Mouse (Mus musculus): ENCODE results near the gene Krtap5-4. TPM values are rescaled to one million over a fixed set of nuclear protein-coding genes. Genes with fewer than 3 reads are reported as not detected.
A peak's percentile ranks its signal among the peaks of the same experiment; 100 is the strongest.

Gene Krtap5-4
- polyA plus RNA-seq, 1 experiment from 2014 or later, result not detected

DNA sequence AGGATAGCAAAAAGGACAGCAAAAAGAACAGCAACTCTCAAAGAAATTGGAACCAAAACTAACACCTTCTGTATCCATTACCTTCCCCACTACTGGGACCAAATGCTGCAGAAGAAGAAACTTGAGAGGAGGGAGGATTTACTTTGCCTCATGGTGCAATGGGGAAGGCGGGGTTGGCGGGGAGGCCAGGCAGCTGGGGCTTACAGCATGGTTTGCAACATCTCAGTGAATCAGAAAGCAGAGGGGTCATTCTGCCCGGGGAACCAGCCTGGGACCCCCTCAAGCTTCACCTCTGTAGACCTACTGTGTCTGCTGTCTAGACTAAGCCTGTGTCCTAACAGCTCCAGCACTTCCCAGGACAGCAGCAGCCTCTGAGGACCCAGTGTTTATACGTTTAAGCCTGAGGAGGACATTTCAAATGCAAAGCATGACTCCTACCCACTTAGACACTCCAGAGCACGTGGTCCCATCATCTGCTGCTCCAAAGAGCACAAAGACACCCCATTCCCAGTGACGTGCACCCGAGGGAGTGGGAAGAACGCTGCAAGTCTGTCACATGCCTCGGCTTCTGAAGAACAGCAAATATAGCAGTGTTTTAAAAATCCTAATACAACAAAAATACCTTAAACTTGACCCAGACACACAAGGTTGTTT is 46.1 kb downstream of the Krtap5-4 start:
- peak overlapping the region; percentile 52; the same call in 1 of the 2 replicates for H3K27ac ChIP-seq (replicated peaks)

DNA sequence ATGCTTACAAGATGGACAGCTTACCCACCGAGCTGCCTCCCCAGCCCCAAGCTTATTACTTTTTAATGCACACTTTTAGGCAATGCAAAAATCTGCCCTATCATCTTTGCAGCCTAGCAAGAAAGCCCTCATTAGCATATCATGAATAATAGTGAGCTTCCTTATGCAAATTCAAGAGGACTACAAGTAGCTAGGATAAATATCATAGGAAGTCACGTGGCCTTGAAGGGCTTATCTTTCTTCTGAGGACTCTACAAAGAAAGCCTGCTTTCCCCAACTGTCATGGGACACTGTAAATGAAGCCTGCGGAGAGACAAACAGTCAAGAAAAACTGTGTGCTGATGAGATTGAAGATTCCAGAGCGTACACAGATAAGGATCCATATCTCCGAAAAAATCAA is 48.2 kb downstream of the Krtap5-4 start:
- H3K27me3 ChIP-seq, result no peaks in the 10 kb centered on the region; the same call in 1 of the 2 replicates
- peak overlapping the region; percentile 47 for H3K27ac ChIP-seq (replicated peaks)
- 71% methylated on average over 5 of the region's 5 CpGs for WGBS
- H3K9ac ChIP-seq (replicated peaks), result no peak overlapping the region
- no peak for ATAC-seq (ENCODE audit: low FRiP score, low read depth)
- no peak overlapping the region for H3K4me2 ChIP-seq (replicated peaks)
- H3K4me1 ChIP-seq, result peaks cover 14% of the 10 kb centered on the region
- H3K4me3 ChIP-seq, result no peak overlapping the region
- H3K9me3 ChIP-seq, result no peaks in the 10 kb centered on the region
- H3K36me3 ChIP-seq, result no peaks in the 10 kb centered on the region

More for the DNA sequence above, 46.1 kb downstream of the Krtap5-4 start:
- no peaks in the 10 kb centered on the region for H3K9me3 ChIP-seq
- peak overlapping the region; percentile 19; the same call in 1 of the 2 replicates for H3K4me2 ChIP-seq (replicated peaks)
- no peaks in the 10 kb centered on the region for H3K36me3 ChIP-seq
- 0 out of 2 replicates have a peak overlapping the region, but pooled peaks have one; percentile 15 for H3K9ac ChIP-seq (replicated peaks)
- peak; percentile 68; the same call in 1 of the 2 replicates for ATAC-seq (ENCODE audit: low FRiP score, low read depth)
- WGBS, result 24% methylated on average over 9 of the region's 9 CpGs
- peaks cover 14% of the 10 kb centered on the region for H3K4me1 ChIP-seq
- H3K27me3 ChIP-seq, result no peaks in the 10 kb centered on the region
- no peak overlapping the region for H3K4me3 ChIP-seq

DNA sequence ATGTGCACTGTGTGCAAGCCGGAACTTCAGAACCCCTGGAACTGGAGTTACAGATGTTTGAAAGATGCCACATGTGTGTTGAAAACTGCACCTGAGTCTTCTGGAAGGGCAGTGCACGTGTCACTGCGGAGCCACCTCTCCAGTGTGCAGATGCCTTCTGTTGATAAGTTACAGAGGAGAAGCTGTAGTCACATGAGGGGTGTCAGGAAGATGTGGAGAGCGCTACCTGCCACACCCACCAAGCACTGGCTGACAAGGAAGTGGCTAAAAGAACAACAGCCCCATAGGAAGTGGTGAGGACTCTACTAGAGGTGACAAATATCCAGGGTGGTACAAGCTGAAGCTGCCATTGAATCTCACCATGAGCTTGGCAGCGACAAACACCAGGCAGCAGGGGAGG is 50.5 kb downstream of the Krtap5-4 start:
- 76% methylated on average over 5 of the region's 5 CpGs for WGBS
- Histone ChIP-seq H3K4me2 (replicated peaks) (no peak overlapping the region), H3K4me3 (no peak overlapping the region), H3K9ac (replicated peaks) (no peak overlapping the region), H3K36me3 (no peaks in the 10 kb centered on the region), H3K4me1 (peaks cover 14% of the 10 kb centered on the region), H3K27me3 (no peaks in the 10 kb centered on the region; the same call in none of the 2 replicates), H3K9me3 (no peaks in the 10 kb centered on the region), H3K27ac (replicated peaks) (no peak overlapping the region)
- no peak for ATAC-seq (ENCODE audit: low FRiP score, low read depth)

Other genes with a start within 250 kb of the Krtap5-4 start
- 50.6 and 50.9 TPM in 2 replicates for gene Mob2, start 242.5 kb upstream of the Krtap5-4 start, polyA plus RNA-seq (2016; fragmentation: Nextera tagmentation; extraction: Ambion mirVana)
- gene Dusp8, start 207.7 kb upstream of the Krtap5-4 start, polyA plus RNA-seq (2016; fragmentation: Nextera tagmentation; extraction: Ambion mirVana), result 41.5 and 44.3 TPM in 2 replicates
- not detected in 2 replicates for gene Gm45618, start 182.8 kb upstream of the Krtap5-4 start, polyA plus RNA-seq (2016; fragmentation: Nextera tagmentation; extraction: Ambion mirVana)
- gene Gm39115, start 167.5 kb upstream of the Krtap5-4 start, polyA plus RNA-seq (2016; fragmentation: Nextera tagmentation; extraction: Ambion mirVana), result not detected in 2 replicates
- not detected in 2 replicates for gene Gm45337, start 158.9 kb upstream of the Krtap5-4 start, polyA plus RNA-seq (2016; fragmentation: Nextera tagmentation; extraction: Ambion mirVana)
- gene Gm29735, start 146.4 kb upstream of the Krtap5-4 start, polyA plus RNA-seq (2016; fragmentation: Nextera tagmentation; extraction: Ambion mirVana), result not detected in 2 replicates
- not detected in 2 replicates for gene Gm4553, start 137.8 kb upstream of the Krtap5-4 start, polyA plus RNA-seq (2016; fragmentation: Nextera tagmentation; extraction: Ambion mirVana)
- gene Krtap5-2, start 127.5 kb upstream of the Krtap5-4 start, polyA plus RNA-seq (2016; fragmentation: Nextera tagmentation; extraction: Ambion mirVana), result not detected in 2 replicates
- not detected in 2 replicates for gene Gm10153, start 113.2 kb upstream of the Krtap5-4 start, polyA plus RNA-seq (2016; fragmentation: Nextera tagmentation; extraction: Ambion mirVana)
- gene Krtap5-3, start 102.2 kb upstream of the Krtap5-4 start, polyA plus RNA-seq (2016; fragmentation: Nextera tagmentation; extraction: Ambion mirVana), result not detected in 2 replicates
- gene Gm7579, start 91.7 kb upstream of the Krtap5-4 start, polyA plus RNA-seq (2016; fragmentation: Nextera tagmentation; extraction: Ambion mirVana), result not detected in 2 replicates
- gene Krtap5-5, start 73.6 kb upstream of the Krtap5-4 start, polyA plus RNA-seq (2016; fragmentation: Nextera tagmentation; extraction: Ambion mirVana), result not detected in 2 replicates
- gene Gm40460, start 62.5 kb upstream of the Krtap5-4 start, polyA plus RNA-seq (2016; fragmentation: Nextera tagmentation; extraction: Ambion mirVana), result not detected in 2 replicates
- not detected in 2 replicates for gene Gm2431, start 45.2 kb upstream of the Krtap5-4 start, polyA plus RNA-seq (2016; fragmentation: Nextera tagmentation; extraction: Ambion mirVana)
- not detected in 2 replicates for gene Gm4559, start 29.2 kb upstream of the Krtap5-4 start, polyA plus RNA-seq (2016; fragmentation: Nextera tagmentation; extraction: Ambion mirVana)
- not detected in 2 replicates for gene Krtap5-1, start 6.4 kb upstream of the Krtap5-4 start, polyA plus RNA-seq (2016; fragmentation: Nextera tagmentation; extraction: Ambion mirVana)
- 0.43 and 0.63 TPM in 2 replicates for gene Ifitm10, start 70.2 kb downstream of the Krtap5-4 start, polyA plus RNA-seq (2016; fragmentation: Nextera tagmentation; extraction: Ambion mirVana)
- gene Gm49369, start 79.1 kb downstream of the Krtap5-4 start, polyA plus RNA-seq (2016; fragmentation: Nextera tagmentation; extraction: Ambion mirVana), result 0.56 TPM in 1 of 2 replicates, not detected in the other
- gene Ctsd, start 84.5 kb downstream of the Krtap5-4 start, polyA plus RNA-seq (2016; fragmentation: Nextera tagmentation; extraction: Ambion mirVana), result 163 and 183 TPM in 2 replicates
- gene Syt8, start 131.3 kb downstream of the Krtap5-4 start, polyA plus RNA-seq (2016; fragmentation: Nextera tagmentation; extraction: Ambion mirVana), result 0.56 TPM in 1 of 2 replicates, not detected in the other
- 0.66 TPM in 1 of 2 replicates, not detected in the other for gene Tnni2, start 138.3 kb downstream of the Krtap5-4 start, polyA plus RNA-seq (2016; fragmentation: Nextera tagmentation; extraction: Ambion mirVana)
- 9.8 and 11.1 TPM in 2 replicates for gene Lsp1, start 157.3 kb downstream of the Krtap5-4 start, polyA plus RNA-seq (2016; fragmentation: Nextera tagmentation; extraction: Ambion mirVana)
- 1.0 and 1.1 TPM in 2 replicates for gene Tnnt3, start 195.3 kb downstream of the Krtap5-4 start, polyA plus RNA-seq (2016; fragmentation: Nextera tagmentation; extraction: Ambion mirVana)
- 10.3 and 15.0 TPM in 2 replicates for gene Mrpl23, start 229.1 kb downstream of the Krtap5-4 start, polyA plus RNA-seq (2016; fragmentation: Nextera tagmentation; extraction: Ambion mirVana)

Data from midbrain, embryonic 12.5 days (tissue).